Mouse (Mus musculus) MEL (cell line): ENCODE data around the gene Ptpn12. TPM values are rescaled to one million over a fixed set of nuclear protein-coding genes. Genes with fewer than 3 reads are reported as not detected.

Experiments
- DNase-seq: peaks from one replicate; pipeline ENCODE4 v3.0.0; 2011; ENCODE audit warnings: low read depth, low spot score
- H3K27ac ChIP-seq: 2 replicates; pipeline ENCODE4 v1.5.1; 2012; ENCODE audit warnings: low read depth, mild to moderate bottlenecking, control low read depth, low read length, moderate library complexity; ENCODE audit not compliant: control insufficient read depth
- H3K27me3 ChIP-seq, 2 experiments: fragments of 150-350 bp in 1 of 2; sonication (generic) in 1 of 2; 2 replicates each; pipeline ENCODE4 v1.6.1; 2012; ENCODE audit warnings: low read length in 2 of 2, mild to moderate bottlenecking in 2 of 2, improper control_type of control experiment in 1 of 2, moderate library complexity in 1 of 2; ENCODE audit not compliant: insufficient read depth in 2 of 2, control insufficient read depth in 1 of 2
- H3K36me3 ChIP-seq, 2 experiments: 2 replicates each; pipeline ENCODE4 v1.6.1; 2012 to 2014; ENCODE audit warnings: low read length in 2 of 2, improper control_type of control experiment in 1 of 2, inconsistent platforms in 1 of 2, mild to moderate bottlenecking in 1 of 2; ENCODE audit not compliant: insufficient read depth in 2 of 2, control insufficient read depth in 1 of 2
- H3K4me1 ChIP-seq, 2 experiments: fragments of 150-350 bp in 1 of 2; sonication (generic) in 1 of 2; 2 replicates each; pipeline ENCODE4 v1.6.1; 2012; ENCODE audit warnings: low read length in 2 of 2, improper control_type of control experiment in 1 of 2, mild to moderate bottlenecking in 1 of 2; ENCODE audit not compliant: insufficient read depth in 2 of 2, control insufficient read depth in 1 of 2
- H3K4me3 ChIP-seq, 2 experiments: fragments of 150-350 bp in 1 of 2; sonication (generic) in 1 of 2; 2 replicates each; pipeline ENCODE4 v1.5.1; 2012; ENCODE audit warnings: low read depth in 2 of 2, low read length in 2 of 2, mild to moderate bottlenecking in 2 of 2, moderate library complexity in 2 of 2, control low read depth in 1 of 2, improper control_type of control experiment in 1 of 2; ENCODE audit not compliant: control insufficient read depth in 1 of 2, insufficient read depth in 1 of 2
- H3K79me2 ChIP-seq: 2 replicates; pipeline ENCODE4 v1.6.1; 2012; ENCODE audit warnings: mild to moderate bottlenecking, low read length, moderate library complexity; ENCODE audit not compliant: control insufficient read depth, poor library complexity, insufficient read depth
- H3K9ac ChIP-seq: 2 replicates; pipeline ENCODE4 v1.6.1; 2012; ENCODE audit warnings: low read depth, mild to moderate bottlenecking, control low read depth, low read length, moderate library complexity; ENCODE audit not compliant: control insufficient read depth, poor library complexity, severe bottlenecking
- H3K9me3 ChIP-seq: fragments of 150-350 bp; sonication (generic); replicated peaks from 2 replicates; pipeline ENCODE4 v1.6.1; 2012; ENCODE audit warnings: mild to moderate bottlenecking, low read length, improper control_type of control experiment, moderate library complexity; ENCODE audit not compliant: insufficient read depth
- BHLHE40 ChIP-seq: IDR thresholded peaks from 2 replicates; pipeline ENCODE4 v1.6.1; 2012; ENCODE audit warnings: low read depth, mild to moderate bottlenecking, inconsistent platforms, low read length, improper control_type of control experiment, borderline replicate concordance
- CHD1 ChIP-seq: IDR thresholded peaks from 2 replicates; pipeline ENCODE4 v1.6.1; 2012; ENCODE audit warnings: low read depth, mild to moderate bottlenecking, inconsistent platforms, low read length, improper control_type of control experiment
- CHD2 ChIP-seq: IDR thresholded peaks from 2 replicates; pipeline ENCODE4 v1.6.1; 2011; ENCODE audit warnings: low read length, improper control_type of control experiment
- E2F4 ChIP-seq: IDR thresholded peaks from 2 replicates; pipeline ENCODE4 v1.6.1; 2011; ENCODE audit warnings: low read depth, low read length, improper control_type of control experiment, borderline replicate concordance
- GATA1 ChIP-seq: IDR thresholded peaks from 2 replicates; pipeline ENCODE4 v1.6.1; 2011; ENCODE audit warnings: low read depth, low read length, improper control_type of control experiment
- MAFK ChIP-seq: IDR thresholded peaks from 2 replicates; pipeline ENCODE4 v1.6.1; 2011; ENCODE audit warnings: low read depth, mild to moderate bottlenecking, low read length, improper control_type of control experiment, borderline replicate concordance
- MAX ChIP-seq: IDR thresholded peaks from 2 replicates; pipeline ENCODE4 v1.6.1; 2011; ENCODE audit warnings: low read length, improper control_type of control experiment
- MAZ ChIP-seq: IDR thresholded peaks from 2 replicates; pipeline ENCODE4 v1.6.1; 2012; ENCODE audit warnings: low read depth, mild to moderate bottlenecking, inconsistent platforms, low read length, improper control_type of control experiment
- MXI1 ChIP-seq: IDR thresholded peaks from 2 replicates; pipeline ENCODE4 v1.6.1; 2011; ENCODE audit warnings: mild to moderate bottlenecking, low read depth, low read length, improper control_type of control experiment
- MYC ChIP-seq: IDR thresholded peaks from 2 replicates; pipeline ENCODE4 v1.6.1; 2011; ENCODE audit warnings: low read depth, mild to moderate bottlenecking, low read length, improper control_type of control experiment, moderate library complexity
- POLR2A ChIP-seq, 2 experiments: IDR thresholded peaks; 2 replicates each; pipeline ENCODE4 v1.6.1; 2011 to 2012; ENCODE audit warnings: low read length in 2 of 2, mild to moderate bottlenecking in 2 of 2, control low read depth in 1 of 2, improper control_type of control experiment in 1 of 2, low read depth in 1 of 2, moderate library complexity in 1 of 2; ENCODE audit not compliant: control insufficient read depth in 1 of 2, insufficient read depth in 1 of 2, poor library complexity in 1 of 2
- POLR2AphosphoS5 ChIP-seq: IDR thresholded peaks from 2 replicates; pipeline ENCODE4 v1.6.1; 2012; ENCODE audit warnings: low read depth, borderline replicate concordance, mild to moderate bottlenecking, inconsistent platforms, low read length, moderate library complexity, mixed read lengths
- SIN3A ChIP-seq: IDR thresholded peaks from 2 replicates; pipeline ENCODE4 v1.6.1; 2012; ENCODE audit warnings: low read length, improper control_type of control experiment, inconsistent platforms
- SMC3 ChIP-seq: IDR thresholded peaks from 2 replicates; pipeline ENCODE4 v1.6.1; 2011; ENCODE audit warnings: low read depth, low read length, improper control_type of control experiment
- TCF12 ChIP-seq: IDR thresholded peaks from 2 replicates; pipeline ENCODE4 v1.6.1; 2014; ENCODE audit warnings: low read depth, mild to moderate bottlenecking, inconsistent platforms, low read length, improper control_type of control experiment, moderate library complexity
- USF1 ChIP-seq: IDR thresholded peaks from 2 replicates; pipeline ENCODE4 v1.6.1; 2014; ENCODE audit warnings: low read depth, mild to moderate bottlenecking, inconsistent platforms, low read length, improper control_type of control experiment, moderate library complexity
- polyA plus RNA-seq, 2 experiments: library from polyadenylated mRNA; stranded (reverse) in 1 of 2; unstranded in 1 of 2; fragments of >175 nt in 1 of 2; fragments of >200 nt in 1 of 2; gene quantifications; 2 replicates each; pipeline versions ENCODE4 v1.2.1 to v1.2.4; 2012; ENCODE audit warnings: low replicate concordance in 2 of 2, low read depth in 1 of 2; ENCODE audit not compliant: insufficient read length in 2 of 2, insufficient read depth in 1 of 2, missing spikeins in 1 of 2
- total RNA-seq: library from RNA; depleted of rRNA; stranded (reverse); fragments of 300-350 nt; gene quantifications from 2 replicates; pipeline ENCODE4 v1.2.3, GENCODE M21; 2012

Gene Ptpn12
- total and polyA plus RNA-seq, 3 experiments = 14.8 to 177 (median 58.2) TPM

DNA sequence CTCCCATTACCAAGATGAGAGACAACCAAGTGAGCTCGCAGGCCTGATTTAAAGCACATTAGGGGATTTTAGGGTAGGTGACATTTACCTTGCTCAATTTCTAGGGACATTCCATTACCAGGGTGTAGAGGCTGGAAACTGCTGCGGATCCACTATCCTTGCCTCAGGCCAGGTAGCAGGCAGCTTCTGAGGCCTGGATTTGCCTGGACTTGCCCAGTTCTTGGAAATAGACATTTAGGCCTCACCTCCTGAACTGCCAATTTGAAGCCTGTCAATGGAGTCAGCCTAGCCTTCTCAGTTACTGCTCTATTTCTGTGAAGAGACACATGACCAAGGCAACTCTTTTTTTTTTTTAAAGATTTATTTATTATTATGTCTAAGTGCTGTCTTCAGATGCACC lies 94.8 kb downstream of the Ptpn12 start:
- no peak overlapping the region for H3K27ac ChIP-seq
- TF ChIP-seq MAZ = no peak
- TF ChIP-seq USF1 = no peak
- TF ChIP-seq, all 39 proteins: peak for 0
- Histone ChIP-seq H3K36me3 (peaks cover 0 to 6% of the 10 kb centered on the region in 2 experiments; a peak in 2 of 4 replicates), H3K79me2 (no peaks in the 10 kb centered on the region; the same call in 1 of the 2 replicates), H3K9me3 (no peaks in the 10 kb centered on the region), H3K9ac (no peak overlapping the region), H3K4me3 (no peak overlapping the region), H3K4me1 (peaks cover 3 to 7% of the 10 kb centered on the region in 2 experiments; a peak in 3 of 4 replicates), H3K27me3 (no peaks in the 10 kb centered on the region)
- no peak for DNase-seq

DNA sequence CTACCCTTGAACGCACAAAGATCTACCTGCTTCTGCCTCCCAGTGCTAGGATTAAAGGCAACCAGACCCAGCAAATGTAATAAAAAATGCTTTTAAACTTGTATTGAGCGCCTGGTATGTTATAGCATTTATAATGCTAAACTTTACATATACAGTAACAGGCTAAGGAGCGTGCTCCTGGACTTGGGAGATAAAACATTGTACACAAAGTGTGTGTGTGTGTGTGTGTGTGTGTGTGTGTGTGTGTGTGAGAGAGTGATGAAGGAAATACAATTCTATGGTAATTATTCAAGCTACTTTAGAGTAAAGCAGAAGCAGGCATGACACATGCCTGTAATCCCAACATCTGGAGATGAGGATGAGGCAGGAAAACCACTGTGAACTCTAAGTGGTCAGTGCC lies 99.4 kb downstream of the Ptpn12 start, which contains the start of gene Rsbn1l:
Gene Rsbn1l (minus strand): TSS at position 101 of the 400 bp plus-strand sequence.
- H3K9ac ChIP-seq = peak within 1 kb of the TSS; percentile 65
- H3K4me3 ChIP-seq = peak within 1 kb of the TSS; percentile 28 to 55
- peaks cover 0 to 19% of the 10 kb centered on the region in 2 experiments; a peak in 2 of 4 replicates for H3K36me3 ChIP-seq
- peaks cover 21% of the 10 kb centered on the region for H3K79me2 ChIP-seq
- no peak for DNase-seq
- H3K27me3 ChIP-seq = no peaks in the 10 kb centered on the region
- TF ChIP-seq SIN3A = no peak
- TF ChIP-seq CHD1 = no peak
- no peak for TF ChIP-seq E2F4
- TF ChIP-seq TCF12 = no peak
- no peak for TF ChIP-seq CHD2
- TF ChIP-seq GATA1 = no peak
- no peak for TF ChIP-seq BHLHE40
- TF ChIP-seq MAZ = no peak
- no peak for TF ChIP-seq POLR2AphosphoS5
- TF ChIP-seq MXI1 = no peak
- TF ChIP-seq SMC3 = no peak
- TF ChIP-seq POLR2A (IDR thresholded peaks at IDR 0.05; ENCODE audit: control insufficient read depth in 1 of 2, insufficient read depth in 1 of 2, low read depth in 1 of 2, low read length in 2 of 2, poor library complexity in 1 of 2) = no peak
- TF ChIP-seq MAFK = no peak
- TF ChIP-seq MYC = no peak
- no peak for TF ChIP-seq MAX
- TF ChIP-seq, all 39 proteins: peak for 0
- H3K27ac ChIP-seq = peak within 1 kb of the TSS; percentile 85
- H3K4me1 ChIP-seq = peaks cover 10 to 16% of the 10 kb centered on the region in 2 experiments
- no peaks in the 10 kb centered on the region for H3K9me3 ChIP-seq
